Mouse (Mus musculus) heart, embryonic 13.5 days (tissue): ENCODE results near the gene Rph3a. TPM values are rescaled to one million over a fixed set of nuclear protein-coding genes. Genes with fewer than 3 reads are reported as not detected.

Source experiments
- ATAC-seq: fragments of 200-750 bp; cut with Nextera tagmentation; 2 replicates; pipeline ENCODE4 v1.8.0; 2017; ENCODE audit warnings: moderate TSS enrichment; ENCODE audit not compliant: insufficient number of reproducible peaks, low FRiP score, low TSS enrichment; ENCODE audit errors: extremely low read depth
- H3K27ac ChIP-seq: fragments of 300-500 bp; sonication (generic); replicated peaks from 2 replicates; pipeline ENCODE4 v1.5.1; 2015; ENCODE audit warnings: moderate library complexity, mild to moderate bottlenecking, inconsistent platforms
- H3K27me3 ChIP-seq: fragments of 300-500 bp; sonication (generic); replicated peaks from 2 replicates; pipeline ENCODE4 v1.6.1; 2015; ENCODE audit warnings: mild to moderate bottlenecking, inconsistent platforms
- H3K36me3 ChIP-seq: fragments of 300-500 bp; sonication (generic); 2 replicates; pipeline ENCODE4 v1.6.1; 2015; ENCODE audit warnings: mild to moderate bottlenecking, inconsistent platforms
- H3K4me1 ChIP-seq: fragments of 300-500 bp; sonication (generic); 2 replicates; pipeline ENCODE4 v1.6.1; 2015; ENCODE audit warnings: inconsistent platforms
- H3K4me2 ChIP-seq: fragments of 300-500 bp; sonication (generic); 2 replicates; pipeline ENCODE4 v1.6.1; 2015; ENCODE audit warnings: inconsistent platforms, mild to moderate bottlenecking, moderate library complexity
- H3K4me3 ChIP-seq: fragments of 300-500 bp; sonication (generic); 2 replicates; pipeline ENCODE4 v1.5.1; 2015; ENCODE audit warnings: moderate library complexity, mild to moderate bottlenecking, inconsistent platforms
- H3K9ac ChIP-seq: fragments of 300-500 bp; sonication (generic); 2 replicates; pipeline ENCODE4 v1.6.1; 2015; ENCODE audit warnings: inconsistent platforms, mild to moderate bottlenecking, moderate library complexity
- H3K9me3 ChIP-seq: fragments of 300-500 bp; sonication (generic); 2 replicates; pipeline ENCODE4 v1.6.1; 2016; ENCODE audit warnings: inconsistent platforms
- WGBS: fragments of 180-500 bp; shearing (Covaris S2); methylation state at CpG from one replicate; pipeline ENCODE4 v1.1.7; 2015; ENCODE audit warnings: mixed read lengths; 5-methylcytosine and 5-hydroxymethylcytosine counted together
- polyA plus RNA-seq: library from polyadenylated mRNA; unstranded; fragments of >200 nt; fragmentation: Nextera tagmentation; extraction: Ambion mirVana; gene quantifications from 2 replicates; pipeline ENCODE4 v1.2.1, GENCODE M21; 2015

Gene Rph3a
- polyA plus RNA-seq, 1 experiment from 2014 or later = not detected

DNA sequence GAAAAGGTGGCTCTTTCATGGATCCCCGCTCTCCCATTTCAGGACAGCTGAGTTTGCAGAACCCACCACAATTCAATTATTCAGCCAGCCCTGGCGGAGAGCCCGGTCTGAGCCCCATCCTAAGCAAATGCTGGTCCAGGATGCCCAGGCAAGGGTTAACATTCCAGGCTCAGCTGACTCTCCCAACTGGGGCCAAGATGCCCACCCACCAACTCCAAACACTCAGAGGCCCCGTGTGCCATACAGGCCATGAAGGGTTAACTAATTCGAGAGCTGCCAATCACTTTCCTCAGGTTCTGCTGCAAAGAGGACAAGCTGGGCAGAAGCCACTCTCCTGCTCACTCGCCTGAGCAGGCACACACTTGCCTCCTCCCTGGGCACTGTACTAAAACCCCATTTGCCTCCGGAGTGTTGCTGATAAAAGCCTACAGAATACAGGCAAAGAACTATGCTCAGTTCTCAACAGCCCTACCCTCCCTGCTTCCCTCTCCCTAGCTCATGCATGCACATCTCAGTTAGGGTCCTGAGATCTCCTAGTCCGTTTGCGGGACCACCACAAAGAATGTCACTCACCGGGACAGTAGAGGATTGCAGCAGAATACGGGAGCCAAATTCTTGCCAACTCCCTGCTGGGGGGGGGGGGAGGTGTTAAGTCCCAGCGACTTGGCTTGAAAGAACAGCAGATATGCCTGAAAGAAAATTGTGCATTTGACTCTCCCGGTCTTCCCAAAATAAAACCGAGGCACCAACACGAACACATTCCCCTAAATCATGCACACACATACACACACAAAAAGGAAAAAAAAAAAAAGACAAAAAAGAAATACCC lies 1.3 kb downstream of the Rph3a start:
- no peak overlapping the region for H3K9ac ChIP-seq
- 16% methylated on average over 15 of the region's 15 CpGs for WGBS
- ATAC-seq = no peak
- H3K27me3 ChIP-seq = peaks cover 72% of the 10 kb centered on the region
- no peak overlapping the region for H3K4me2 ChIP-seq
- no peaks in the 10 kb centered on the region for H3K9me3 ChIP-seq
- no peak overlapping the region for H3K27ac ChIP-seq
- no peaks in the 10 kb centered on the region for H3K4me1 ChIP-seq
- no peaks in the 10 kb centered on the region for H3K36me3 ChIP-seq
- no peak overlapping the region for H3K4me3 ChIP-seq

- Histone ChIP-seq H3K27me3 (peaks cover 75% of the 10 kb centered on the region), H3K27ac (no peak overlapping the region), H3K4me2 (no peak overlapping the region), H3K9ac (no peak overlapping the region), H3K4me1 (no peaks in the 10 kb centered on the region), H3K36me3 (no peaks in the 10 kb centered on the region), H3K9me3 (no peaks in the 10 kb centered on the region), H3K4me3 (no peak overlapping the region)
- 66% methylated on average over 3 of the region's 3 CpGs for WGBS
- ATAC-seq = no peak
Measured at GRCm38 (mm10) chr5:121007563-121007962, 2.3 kb downstream of the Rph3a start.

- WGBS = 75% methylated on average over 8 of the region's 8 CpGs
- H3K27me3 ChIP-seq = peaks cover 76% of the 10 kb centered on the region
Measured at GRCm38 (mm10) chr5:121007130-121007529, 2.8 kb downstream of the Rph3a start.

GRCm38 (mm10) chr5:121006176-121006575 lies 3.7 kb downstream of the Rph3a start:
- 29% methylated on average over 3 of the region's 4 CpGs for WGBS
- Histone ChIP-seq H3K27me3 (peaks cover 69% of the 10 kb centered on the region), H3K4me1 (no peaks in the 10 kb centered on the region), H3K4me3 (no peak overlapping the region), H3K9me3 (no peaks in the 10 kb centered on the region), H3K36me3 (no peaks in the 10 kb centered on the region), H3K27ac (no peak overlapping the region), H3K9ac (no peak overlapping the region), H3K4me2 (no peak overlapping the region)
- no peak for ATAC-seq

More at GRCm38 (mm10) chr5:121007130-121007529, 2.8 kb downstream of the Rph3a start:
- no peaks in the 10 kb centered on the region for H3K4me1 ChIP-seq
- H3K27ac ChIP-seq = no peak overlapping the region
- H3K9me3 ChIP-seq = no peaks in the 10 kb centered on the region
- H3K9ac ChIP-seq = no peak overlapping the region
- no peaks in the 10 kb centered on the region for H3K36me3 ChIP-seq
- H3K4me3 ChIP-seq = no peak overlapping the region
- ATAC-seq = no peak
- no peak overlapping the region for H3K4me2 ChIP-seq

- H3K36me3 ChIP-seq = no peaks in the 10 kb centered on the region
- H3K27ac ChIP-seq = no peak overlapping the region
- H3K4me1 ChIP-seq = no peaks in the 10 kb centered on the region
- H3K9ac ChIP-seq = no peak overlapping the region
- peaks cover 49% of the 10 kb centered on the region for H3K27me3 ChIP-seq
- no peak for ATAC-seq
- 32% methylated on average over 17 of the region's 17 CpGs for WGBS
- H3K4me3 ChIP-seq = no peak overlapping the region
- no peak overlapping the region for H3K4me2 ChIP-seq
- H3K9me3 ChIP-seq = no peaks in the 10 kb centered on the region
Measured at GRCm38 (mm10) chr5:121003781-121004180, 6.1 kb downstream of the Rph3a start.

DNA sequence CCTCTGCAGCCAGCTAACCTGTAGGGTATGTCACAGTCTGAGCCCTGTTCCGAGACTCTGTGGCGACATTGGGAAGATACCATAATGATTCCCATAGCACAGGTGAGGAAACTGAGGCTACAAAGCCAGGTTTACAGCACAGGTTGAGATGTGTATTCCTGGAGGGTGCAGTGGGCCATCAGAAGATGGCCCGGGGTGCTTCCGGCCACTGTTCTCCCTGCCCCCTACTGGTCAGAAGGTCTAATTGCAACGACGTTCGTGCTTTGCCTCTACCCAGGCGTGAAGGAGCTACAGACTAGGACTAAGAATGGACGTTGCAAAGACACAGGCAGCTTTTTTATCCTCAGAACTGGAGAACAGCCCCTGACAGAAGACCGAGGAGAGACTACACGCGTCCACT lies 10.3 kb downstream of the Rph3a start:
- WGBS = 33% methylated on average over 12 of the region's 12 CpGs
- Histone ChIP-seq H3K9ac (no peak overlapping the region), H3K9me3 (no peaks in the 10 kb centered on the region), H3K4me2 (no peak overlapping the region), H3K36me3 (no peaks in the 10 kb centered on the region), H3K4me1 (no peaks in the 10 kb centered on the region), H3K27ac (no peak overlapping the region), H3K4me3 (no peak overlapping the region), H3K27me3 (peaks cover 24% of the 10 kb centered on the region)
- no peak for ATAC-seq

- no peak for ATAC-seq
- H3K27ac ChIP-seq = no peak overlapping the region
- H3K4me1 ChIP-seq = no peaks in the 10 kb centered on the region
- H3K4me3 ChIP-seq = no peak overlapping the region
- peaks cover 5% of the 10 kb centered on the region; the same call in 1 of the 2 replicates for H3K27me3 ChIP-seq
- no peaks in the 10 kb centered on the region for H3K9me3 ChIP-seq
- 72% methylated on average over 3 of the region's 3 CpGs for WGBS
- H3K36me3 ChIP-seq = no peaks in the 10 kb centered on the region
- no peak overlapping the region for H3K4me2 ChIP-seq
- no peak overlapping the region for H3K9ac ChIP-seq
Measured at GRCm38 (mm10) chr5:120988373-120988772, 21.5 kb downstream of the Rph3a start.

DNA sequence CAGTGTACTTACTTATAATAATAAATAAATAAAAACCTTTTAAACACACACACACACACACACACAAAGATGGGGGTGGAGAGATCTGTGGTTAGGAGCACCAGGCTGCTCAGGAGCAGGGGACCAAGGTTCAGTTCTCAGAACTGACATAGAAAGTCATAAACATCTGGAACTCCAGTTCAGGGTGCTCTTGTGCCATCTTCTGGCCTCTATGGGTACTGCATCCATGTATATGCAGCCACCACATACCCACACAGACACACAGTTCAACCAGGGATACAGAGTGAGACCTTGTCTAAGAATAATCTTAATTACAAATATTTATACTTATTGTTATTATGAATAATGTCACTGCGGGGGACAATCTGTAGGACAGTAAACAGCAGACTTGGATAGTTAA lies 26.9 kb downstream of the Rph3a start:
- no peak overlapping the region for H3K27ac ChIP-seq
- no peak overlapping the region for H3K4me3 ChIP-seq
- no peak overlapping the region for H3K9ac ChIP-seq
- no peaks in the 10 kb centered on the region for H3K27me3 ChIP-seq
- peaks cover 12% of the 10 kb centered on the region for H3K9me3 ChIP-seq
- no peaks in the 10 kb centered on the region for H3K36me3 ChIP-seq
- H3K4me1 ChIP-seq = no peaks in the 10 kb centered on the region
- no peak overlapping the region for H3K4me2 ChIP-seq
- ATAC-seq = no peak
- 70% methylated on average over 1 of the region's 1 CpGs for WGBS

DNA sequence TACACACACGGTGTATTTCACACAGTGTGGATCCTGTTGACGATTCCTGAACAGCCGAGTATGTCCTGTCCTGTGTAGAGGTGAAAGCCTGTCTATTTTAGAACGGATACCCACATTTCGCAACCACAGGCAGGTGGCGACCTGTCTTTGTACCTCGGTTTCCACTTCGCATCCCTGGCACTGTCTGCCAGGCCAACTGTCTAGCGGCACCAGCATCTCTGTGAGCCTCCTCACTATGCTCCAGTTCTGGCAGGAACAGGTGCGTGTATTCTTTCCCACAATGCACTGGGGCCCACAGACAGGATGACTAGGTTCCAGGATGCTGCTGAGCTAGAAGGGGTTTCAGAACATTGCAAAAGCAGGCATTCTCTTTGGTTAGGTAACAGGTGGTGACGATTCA lies 28.7 kb downstream of the Rph3a start:
- H3K4me2 ChIP-seq = no peak overlapping the region
- WGBS = 82% methylated on average over 11 of the region's 11 CpGs
- ATAC-seq = no peak
- H3K9ac ChIP-seq = no peak overlapping the region
- H3K4me3 ChIP-seq = no peak overlapping the region
- H3K27ac ChIP-seq = no peak overlapping the region
- H3K4me1 ChIP-seq = no peaks in the 10 kb centered on the region
- H3K36me3 ChIP-seq = no peaks in the 10 kb centered on the region
- H3K9me3 ChIP-seq = peaks cover 12% of the 10 kb centered on the region
- no peaks in the 10 kb centered on the region for H3K27me3 ChIP-seq

DNA sequence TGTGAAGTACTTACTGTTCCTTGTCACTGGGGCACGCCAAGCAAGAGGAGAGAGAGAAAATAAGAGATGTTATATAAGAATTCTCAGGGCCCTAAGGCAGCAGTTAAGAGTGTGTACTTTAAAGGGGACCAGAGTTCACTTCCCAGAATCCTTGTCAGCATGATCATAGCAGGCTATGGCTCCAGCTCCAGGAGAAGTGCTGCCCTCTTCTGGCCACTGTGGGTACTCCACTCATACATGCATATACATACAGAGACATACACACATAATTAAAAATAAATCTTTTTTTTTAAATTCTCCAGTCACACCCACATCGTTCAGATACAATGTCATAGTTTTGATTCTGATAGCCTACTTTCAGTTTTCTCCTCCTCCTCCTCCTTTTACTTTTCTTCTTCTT lies 29.8 kb downstream of the Rph3a start:
- 80% methylated on average over 2 of the region's 2 CpGs for WGBS
- Histone ChIP-seq H3K4me1 (no peaks in the 10 kb centered on the region), H3K9ac (no peak overlapping the region), H3K36me3 (no peaks in the 10 kb centered on the region), H3K27me3 (no peaks in the 10 kb centered on the region), H3K27ac (no peak overlapping the region), H3K9me3 (peaks cover 12% of the 10 kb centered on the region), H3K4me2 (no peak overlapping the region), H3K4me3 (no peak overlapping the region)
- no peak for ATAC-seq

DNA sequence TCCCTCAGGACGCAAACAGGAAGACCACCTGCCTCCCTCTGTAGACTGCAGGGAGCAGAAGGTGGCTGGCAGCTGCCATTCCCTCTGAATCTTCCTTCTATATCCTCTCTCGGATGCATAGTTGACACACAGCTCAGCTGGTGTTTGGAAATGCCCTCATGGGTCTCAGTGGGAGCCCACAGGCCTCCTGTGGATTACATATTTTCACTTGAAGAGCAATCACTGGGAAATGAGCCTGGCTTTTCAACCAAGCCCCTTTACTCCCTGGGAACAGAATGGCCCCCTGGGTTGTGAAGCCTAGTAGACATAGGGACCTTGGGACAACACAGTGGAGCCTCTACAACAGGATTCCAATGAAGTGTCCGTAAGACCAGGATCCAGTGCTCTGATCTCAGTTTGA lies 33.8 kb downstream of the Rph3a start:
- Histone ChIP-seq H3K9me3 (peaks cover 7% of the 10 kb centered on the region), H3K36me3 (no peaks in the 10 kb centered on the region), H3K4me2 (no peak overlapping the region), H3K9ac (no peak overlapping the region), H3K27me3 (peaks cover 3% of the 10 kb centered on the region; the same call in 1 of the 2 replicates), H3K4me1 (no peaks in the 10 kb centered on the region), H3K27ac (no peak overlapping the region), H3K4me3 (no peak overlapping the region)
- ATAC-seq = no peak
- 41% methylated on average over 3 of the region's 3 CpGs for WGBS

GRCm38 (mm10) chr5:120974522-120974921 lies 35.4 kb downstream of the Rph3a start:
- no peaks in the 10 kb centered on the region for H3K9me3 ChIP-seq
- H3K27ac ChIP-seq = no peak overlapping the region
- no peak for ATAC-seq
- no peak overlapping the region for H3K9ac ChIP-seq
- H3K27me3 ChIP-seq = peaks cover 3% of the 10 kb centered on the region
- no peaks in the 10 kb centered on the region for H3K36me3 ChIP-seq
- H3K4me1 ChIP-seq = no peaks in the 10 kb centered on the region
- H3K4me3 ChIP-seq = no peak overlapping the region
- 49% methylated on average over 8 of the region's 8 CpGs for WGBS
- H3K4me2 ChIP-seq = no peak overlapping the region
